Mouse (Mus musculus) c-Kit-negative CD71-positive TER-119-positive erythroid progenitor cells, embryonic 14.5 days (primary cell): ENCODE results near the gene Scrt2.
"Not testable (repeated sequence)": the region's sequence is repeated elsewhere in the genome, so short reads cannot be mapped to it uniquely, and the experiment has no call there.

Experiments
- DNase-seq: peaks from one replicate; pipeline ENCODE4 v3.0.0-alpha.2; 2013; ENCODE audit warnings: low read depth, low spot score

Gene Scrt2

GRCm38 (mm10) chr2:152080685-152081541, at the start of gene Scrt2:
Gene Scrt2, plus strand, starts transcription at chr2:152081529.
- DNase-seq, result no peak

- DNase-seq, result no peak
These were observed 41.2 kb upstream of the Scrt2 start for GRCm38 (mm10) chr2:152040101-152040500.

GRCm38 (mm10) chr2:152047116-152048002, 34.0 kb upstream of the Scrt2 start:
- DNase-seq, result no peak

- DNase-seq, result no peak
These were observed 33.0 kb upstream of the Scrt2 start for GRCm38 (mm10) chr2:152048003-152048980.

- DNase-seq, result no peak
These were observed 32.3 kb upstream of the Scrt2 start for GRCm38 (mm10) chr2:152048981-152049441.

GRCm38 (mm10) chr2:152049611-152050270, 31.6 kb upstream of the Scrt2 start:
- DNase-seq, result no peak

GRCm38 (mm10) chr2:152050316-152050715, 31.0 kb upstream of the Scrt2 start:
- DNase-seq, result no peak

- DNase-seq, result no peak
These were observed 29.3 kb upstream of the Scrt2 start for GRCm38 (mm10) chr2:152051985-152052384.

GRCm38 (mm10) chr2:152055406-152055805, 25.9 kb upstream of the Scrt2 start:
- no peak for DNase-seq

GRCm38 (mm10) chr2:152056368-152057251, 24.7 kb upstream of the Scrt2 start:
- DNase-seq, result no peak

GRCm38 (mm10) chr2:152057252-152057563, 24.1 kb upstream of the Scrt2 start:
- DNase-seq, result no peak

- DNase-seq, result not testable (repeated sequence)
These were observed 18.5 kb upstream of the Scrt2 start for GRCm38 (mm10) chr2:152062817-152063216.

- DNase-seq, result no peak
These were observed 12.5 kb upstream of the Scrt2 start for GRCm38 (mm10) chr2:152068660-152069433.

GRCm38 (mm10) chr2:152069434-152069786, 11.9 kb upstream of the Scrt2 start:
- no peak for DNase-seq

- DNase-seq, result no peak
These were observed 11.4 kb upstream of the Scrt2 start for GRCm38 (mm10) chr2:152069941-152070340.

- no peak for DNase-seq
These were observed 6.8 kb upstream of the Scrt2 start for GRCm38 (mm10) chr2:152074521-152074920.

- DNase-seq, result no peak
These were observed 5.9 kb upstream of the Scrt2 start for GRCm38 (mm10) chr2:152075294-152075889.

- DNase-seq, result no peak
These were observed 4.0 kb upstream of the Scrt2 start for GRCm38 (mm10) chr2:152077337-152077736.
